Mouse (Mus musculus) thymus, adult 18-20 months (tissue): ENCODE measurements around the gene Ticrr.

Source experiments
- DNase-seq, 2 experiments: peaks; one replicate each; pipeline ENCODE4 v3.0.0; 2022; ENCODE audit warnings: mixed read lengths in 2 of 2

The Ticrr gene

GRCm38 (mm10) chr7:79696495-79696894 is 36.5 kb downstream of the Ticrr start:
- no peak for DNase-seq

GRCm38 (mm10) chr7:79702755-79703154 is 42.8 kb downstream of the Ticrr start:
- no peak for DNase-seq

- no peak for DNase-seq
These were observed 45.2 kb downstream of the Ticrr start for GRCm38 (mm10) chr7:79705210-79705609.

GRCm38 (mm10) chr7:79710130-79710607 is 50.2 kb downstream of the Ticrr start:
- no peak for DNase-seq

- no peak for DNase-seq
These were observed 50.8 kb downstream of the Ticrr start for GRCm38 (mm10) chr7:79710831-79711230.

GRCm38 (mm10) chr7:79715187-79715981 is 55.4 kb downstream of the Ticrr start, which contains the start of gene Kif7:
Gene Kif7, minus strand, starts transcription at chr7:79715720.
- DNase-seq, result peak; percentile 73 to 75

GRCm38 (mm10) chr7:79721386-79721977 is 61.5 kb downstream of the Ticrr start:
- peak; percentile 65 to 69 for DNase-seq

GRCm38 (mm10) chr7:79727091-79727490 is 67.1 kb downstream of the Ticrr start:
- DNase-seq, result peak; percentile 33 to 51

GRCm38 (mm10) chr7:79728219-79728618 is 68.2 kb downstream of the Ticrr start:
- peak; percentile 42 to 56 for DNase-seq

GRCm38 (mm10) chr7:79729169-79729568 is 69.2 kb downstream of the Ticrr start:
- no peak for DNase-seq

- no peak for DNase-seq
These were observed 69.9 kb downstream of the Ticrr start for GRCm38 (mm10) chr7:79729743-79730370.

- no peak for DNase-seq
These were observed 71.4 kb downstream of the Ticrr start for GRCm38 (mm10) chr7:79731438-79731837.

GRCm38 (mm10) chr7:79732622-79733021 is 72.6 kb downstream of the Ticrr start, which contains the start of gene Plin1:
Gene Plin1, minus strand, starts transcription at chr7:79732903.
- DNase-seq, result no peak

GRCm38 (mm10) chr7:79734563-79734962 is 74.6 kb downstream of the Ticrr start:
- DNase-seq, result no peak

GRCm38 (mm10) chr7:79736511-79736910 is 76.5 kb downstream of the Ticrr start:
- DNase-seq, result no peak

- DNase-seq, result no peak
These were observed 78.9 kb downstream of the Ticrr start for GRCm38 (mm10) chr7:79738913-79739312.

GRCm38 (mm10) chr7:79740279-79740678 is 80.3 kb downstream of the Ticrr start:
- DNase-seq, result no peak

- DNase-seq, result no peak
These were observed 82.3 kb downstream of the Ticrr start for GRCm38 (mm10) chr7:79742277-79742658.

GRCm38 (mm10) chr7:79742659-79743536 is 82.9 kb downstream of the Ticrr start, which contains the start of the genes Pex11a and Wdr93:
Gene Pex11a, minus strand, starts transcription at chr7:79743131.
Gene Wdr93, plus strand, starts transcription at chr7:79743163.
- DNase-seq, result peak; percentile 72 to 78

- no peak for DNase-seq
These were observed 84.1 kb downstream of the Ticrr start for GRCm38 (mm10) chr7:79744051-79744450.

GRCm38 (mm10) chr7:79744585-79744984 is 84.6 kb downstream of the Ticrr start:
- DNase-seq, result no peak

GRCm38 (mm10) chr7:79747659-79748058 is 87.7 kb downstream of the Ticrr start:
- no peak for DNase-seq
